Mouse (Mus musculus) limb, embryonic 12.5 days (tissue): ENCODE results near the gene Pygm. TPM values are rescaled to one million over a fixed set of nuclear protein-coding genes. Genes with fewer than 3 reads are reported as not detected.
A peak's percentile ranks its signal among the peaks of the same experiment; 100 is the strongest.

Source experiments
- ATAC-seq: fragments of 200-750 bp; cut with Nextera tagmentation; 2 replicates; pipeline ENCODE4 v1.8.0; 2017; ENCODE audit warnings: low read depth, moderate TSS enrichment; ENCODE audit not compliant: insufficient number of reproducible peaks, insufficient read depth, low FRiP score, low TSS enrichment
- H3K27ac ChIP-seq: fragments of 300-500 bp; sonication (generic); 2 replicates; pipeline ENCODE4 v1.5.1; 2016; ENCODE audit warnings: mild to moderate bottlenecking, moderate library complexity
- H3K27me3 ChIP-seq: fragments of 300-500 bp; sonication (generic); 2 replicates; pipeline ENCODE4 v1.6.1; 2016; ENCODE audit warnings: mild to moderate bottlenecking, moderate library complexity
- H3K36me3 ChIP-seq: fragments of 300-500 bp; sonication (generic); 2 replicates; pipeline ENCODE4 v1.6.1; 2016; ENCODE audit warnings: mild to moderate bottlenecking, moderate library complexity
- H3K4me1 ChIP-seq: fragments of 300-500 bp; sonication (generic); replicated peaks from 2 replicates; pipeline ENCODE4 v1.6.1; 2016
- H3K4me2 ChIP-seq: fragments of 300-500 bp; sonication (generic); 2 replicates; pipeline ENCODE4 v1.6.1; 2016; ENCODE audit warnings: mild to moderate bottlenecking, moderate library complexity
- H3K4me3 ChIP-seq: fragments of 300-500 bp; sonication (generic); replicated peaks from 2 replicates; pipeline ENCODE4 v1.5.1; 2016; ENCODE audit warnings: mild to moderate bottlenecking
- H3K9ac ChIP-seq: fragments of 300-500 bp; sonication (generic); replicated peaks from 2 replicates; pipeline ENCODE4 v1.6.1; 2016; ENCODE audit warnings: mild to moderate bottlenecking, moderate library complexity
- H3K9me3 ChIP-seq: fragments of 300-500 bp; sonication (generic); 2 replicates; pipeline ENCODE4 v1.6.1; 2016; ENCODE audit warnings: mild to moderate bottlenecking, moderate library complexity
- WGBS: fragments of 180-500 bp; shearing (Covaris S2); methylation state at CpG from one replicate; pipeline ENCODE4 v1.1.7; 2016; 5-methylcytosine and 5-hydroxymethylcytosine counted together
- polyA plus RNA-seq: library from polyadenylated mRNA; unstranded; fragments of >200 nt; fragmentation: Nextera tagmentation; extraction: Ambion mirVana; gene quantifications from 2 replicates; pipeline ENCODE4 v1.2.1, GENCODE M21; 2016

Gene Pygm
- polyA plus RNA-seq, 1 experiment from 2014 or later, result 6.3 TPM

DNA sequence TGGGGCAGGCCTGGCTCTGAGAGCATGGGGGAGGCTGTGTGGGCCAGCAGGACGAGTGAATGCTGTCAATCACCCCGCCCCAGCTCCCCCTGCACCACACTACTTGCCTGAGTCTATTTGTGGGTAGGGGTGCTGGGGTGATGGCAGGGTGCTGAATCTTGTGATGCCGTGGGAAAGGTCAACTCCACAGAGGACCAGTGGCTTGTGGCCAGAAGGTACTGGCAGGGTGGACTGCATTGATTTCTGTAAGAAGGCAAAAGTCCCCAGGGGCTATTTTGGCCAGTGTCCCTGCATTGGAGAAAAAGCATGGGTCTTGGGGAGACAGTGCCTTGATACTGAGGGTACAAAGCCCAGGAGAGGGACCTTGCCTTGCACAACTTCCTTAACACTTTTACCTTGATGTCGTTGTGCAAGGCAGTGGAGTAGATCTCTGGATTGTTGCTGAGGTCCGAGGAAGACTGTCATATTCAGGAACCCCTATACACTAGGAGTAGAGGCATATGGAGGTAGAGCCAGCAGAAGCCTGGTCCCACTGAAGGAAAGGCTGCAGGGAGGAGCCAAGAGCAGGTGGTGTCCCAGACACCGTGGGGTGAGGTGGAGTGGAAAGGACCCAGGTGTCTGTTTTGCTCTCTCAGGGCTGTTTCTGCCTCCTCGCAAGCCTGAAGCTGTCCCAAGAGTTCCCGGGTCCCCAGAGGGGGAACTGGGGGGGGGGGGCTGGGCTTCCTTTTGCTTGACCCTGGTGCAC is 40.1 kb downstream of the Pygm start:
- WGBS, result 70% methylated on average over 8 of the region's 8 CpGs
- ATAC-seq, result no peak
- peaks cover 18% of the 10 kb centered on the region for H3K4me1 ChIP-seq

DNA sequence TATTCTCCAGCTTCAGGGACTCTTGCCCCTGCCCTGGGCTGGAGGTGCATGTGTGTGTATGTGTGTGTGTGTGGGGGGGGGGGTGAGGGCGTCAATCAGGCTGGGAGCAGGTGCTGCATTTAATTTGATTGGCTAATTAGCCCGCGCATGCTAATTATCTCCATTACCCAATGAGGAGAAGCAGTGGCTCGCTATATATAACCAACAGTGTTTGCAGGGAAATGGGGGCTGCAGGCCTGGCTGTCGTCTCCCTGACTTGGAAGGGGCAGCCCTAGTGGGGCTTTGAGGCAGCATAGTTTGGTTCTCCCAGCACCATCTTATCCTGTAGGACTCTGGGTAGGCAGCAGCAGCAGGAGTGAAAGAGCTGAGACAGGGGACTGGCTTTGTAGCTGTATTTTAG is 41.4 kb downstream of the Pygm start:
- H3K9ac ChIP-seq, result no peak overlapping the region
- H3K27me3 ChIP-seq, result peaks cover 99% of the 10 kb centered on the region
- no peaks in the 10 kb centered on the region for H3K9me3 ChIP-seq
- 51% methylated on average over 5 of the region's 5 CpGs for WGBS
- peaks cover 18% of the 10 kb centered on the region for H3K4me1 ChIP-seq
- no peak overlapping the region for H3K4me2 ChIP-seq
- H3K4me3 ChIP-seq, result no peak overlapping the region
- ATAC-seq, result no peak
- H3K36me3 ChIP-seq, result no peaks in the 10 kb centered on the region
- no peak overlapping the region for H3K27ac ChIP-seq

More for the DNA sequence above, 40.1 kb downstream of the Pygm start:
- H3K27me3 ChIP-seq, result peaks cover 99% of the 10 kb centered on the region
- H3K27ac ChIP-seq, result no peak overlapping the region
- no peaks in the 10 kb centered on the region for H3K36me3 ChIP-seq
- no peak overlapping the region for H3K9ac ChIP-seq
- no peak overlapping the region for H3K4me3 ChIP-seq
- no peaks in the 10 kb centered on the region for H3K9me3 ChIP-seq
- no peak overlapping the region for H3K4me2 ChIP-seq

DNA sequence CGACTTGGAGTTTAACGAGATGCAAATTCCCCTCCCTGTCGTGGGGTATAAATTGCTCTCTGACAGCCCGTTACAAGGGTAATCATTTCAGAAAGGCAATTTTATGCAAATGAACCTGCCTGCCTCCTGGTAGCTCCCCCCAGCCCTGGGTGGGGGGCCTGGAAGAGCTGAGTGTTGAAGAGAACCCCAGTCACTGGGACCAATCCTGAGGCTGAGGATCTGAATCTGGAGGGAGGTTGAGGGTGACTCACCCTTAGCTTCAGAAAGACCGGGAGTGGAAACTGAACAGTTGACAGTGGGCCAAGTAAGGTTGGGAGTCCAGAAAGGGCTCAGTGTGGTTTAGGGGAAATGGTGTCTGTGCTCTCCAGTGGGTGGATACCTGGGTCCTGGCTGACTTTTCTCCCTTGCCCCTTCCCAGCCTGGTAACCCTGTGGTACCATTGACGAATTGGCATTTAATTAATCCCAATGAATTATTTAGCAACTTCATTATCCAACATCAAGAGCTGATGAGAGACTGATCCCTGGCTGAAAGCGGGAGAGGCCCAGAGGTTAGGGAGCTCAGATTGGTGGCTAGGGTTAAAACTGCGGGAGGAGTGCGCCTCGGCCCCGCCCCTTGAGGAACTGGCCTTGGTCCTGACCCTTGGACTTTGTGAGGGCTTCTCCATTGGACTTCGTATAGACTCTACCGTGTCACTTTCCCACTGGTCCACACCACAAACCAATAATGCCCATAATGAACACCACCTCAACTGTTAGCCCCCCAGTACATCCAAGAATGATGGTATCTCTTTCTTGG is 42.7 kb downstream of the Pygm start:
- Histone ChIP-seq H3K27me3 (peaks cover 97% of the 10 kb centered on the region), H3K4me2 (no peak overlapping the region), H3K36me3 (no peaks in the 10 kb centered on the region), H3K9ac (no peak overlapping the region), H3K27ac (no peak overlapping the region), H3K4me3 (no peak overlapping the region), H3K9me3 (no peaks in the 10 kb centered on the region), H3K4me1 (peaks cover 18% of the 10 kb centered on the region)
- ATAC-seq, result no peak
- WGBS, result 19% methylated on average over 13 of the region's 13 CpGs

GRCm38 (mm10) chr19:6427653-6428434 is 43.6 kb downstream of the Pygm start:
- no peaks in the 10 kb centered on the region for H3K36me3 ChIP-seq
- 2% methylated on average over 80 of the region's 94 CpGs for WGBS
- peaks cover 92% of the 10 kb centered on the region for H3K27me3 ChIP-seq
- ATAC-seq, result no peak
- H3K9ac ChIP-seq, result no peak overlapping the region; the same call in 1 of the 2 replicates
- H3K27ac ChIP-seq, result no peak overlapping the region
- peaks cover 16% of the 10 kb centered on the region for H3K4me1 ChIP-seq
- H3K9me3 ChIP-seq, result no peaks in the 10 kb centered on the region
- H3K4me3 ChIP-seq, result peak overlapping the region; percentile 43
- peak overlapping the region; percentile 66 for H3K4me2 ChIP-seq

- Histone ChIP-seq H3K4me3 (peak overlapping the region; percentile 43), H3K4me2 (peak overlapping the region; percentile 66), H3K27ac (no peak overlapping the region), H3K36me3 (no peaks in the 10 kb centered on the region), H3K27me3 (peaks cover 89% of the 10 kb centered on the region), H3K9ac (no peak overlapping the region; the same call in 1 of the 2 replicates), H3K9me3 (no peaks in the 10 kb centered on the region), H3K4me1 (peaks cover 16% of the 10 kb centered on the region)
- ATAC-seq, result peak; percentile 16; the same call in 1 of the 2 replicates
- WGBS, result under 1% methylated on average over 60 of the region's 60 CpGs
Observed at GRCm38 (mm10) chr19:6428501-6429200, 44.5 kb downstream of the Pygm start.

- no peak overlapping the region for H3K27ac ChIP-seq
Observed at GRCm38 (mm10) chr19:6443016-6443415, 58.8 kb downstream of the Pygm start.

GRCm38 (mm10) chr19:6445761-6446423 is 61.7 kb downstream of the Pygm start:
- Histone ChIP-seq H3K9me3 (no peaks in the 10 kb centered on the region), H3K36me3 (no peaks in the 10 kb centered on the region), H3K4me2 (no peak overlapping the region), H3K27me3 (peaks cover 50% of the 10 kb centered on the region), H3K27ac (no peak overlapping the region), H3K4me1 (peaks cover 13% of the 10 kb centered on the region; the same call in 1 of the 2 replicates), H3K9ac (0 out of 2 replicates have a peak overlapping the region, but pooled peaks have one; percentile 18), H3K4me3 (no peak overlapping the region)
- 42% methylated on average over 10 of the region's 10 CpGs for WGBS
- ATAC-seq, result no peak

More at GRCm38 (mm10) chr19:6443016-6443415, 58.8 kb downstream of the Pygm start:
- Histone ChIP-seq H3K36me3 (no peaks in the 10 kb centered on the region), H3K4me1 (peaks cover 9% of the 10 kb centered on the region; the same call in 1 of the 2 replicates), H3K4me3 (no peak overlapping the region), H3K4me2 (no peak overlapping the region), H3K9me3 (no peaks in the 10 kb centered on the region), H3K27me3 (peaks cover 32% of the 10 kb centered on the region), H3K9ac (no peak overlapping the region)
- ATAC-seq, result no peak
- 75% methylated on average over 10 of the region's 10 CpGs for WGBS

DNA sequence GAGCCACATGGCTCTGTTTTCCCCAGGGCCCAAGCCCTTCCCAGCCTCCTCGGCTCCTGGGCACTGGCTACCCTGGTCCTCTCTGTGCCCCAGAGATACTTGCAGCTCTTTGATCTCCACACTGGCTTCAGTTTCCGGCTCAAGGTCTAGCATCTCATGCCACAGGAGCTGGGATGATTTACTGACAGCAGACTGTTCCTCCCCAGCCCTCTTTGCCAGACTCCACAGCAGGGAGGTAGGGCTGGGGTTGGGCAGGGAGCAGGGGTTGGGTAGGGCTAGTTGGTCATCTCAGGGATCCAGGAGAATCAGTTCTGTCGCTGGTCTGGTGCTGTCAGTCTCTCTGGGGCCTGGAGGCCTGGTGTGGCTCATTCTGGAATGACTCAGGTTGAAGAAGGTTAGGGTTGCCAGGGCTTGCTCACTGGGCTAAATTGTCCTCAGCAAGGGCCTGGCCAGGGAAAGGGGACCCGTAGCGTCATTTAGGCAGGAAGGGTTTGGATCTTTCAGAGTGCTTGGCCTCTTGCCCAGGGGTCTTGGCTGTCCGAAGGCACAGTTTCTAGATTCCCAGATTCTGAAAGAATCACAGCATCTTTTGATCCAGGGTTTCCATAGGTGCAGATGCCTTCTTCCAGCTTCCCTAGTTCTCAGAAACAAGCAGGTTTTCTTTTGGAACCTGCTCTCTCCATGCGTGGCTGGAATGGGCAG is 62.7 kb downstream of the Pygm start:
- Histone ChIP-seq H3K27ac (no peak overlapping the region), H3K9me3 (no peaks in the 10 kb centered on the region), H3K4me2 (no peak overlapping the region), H3K36me3 (no peaks in the 10 kb centered on the region), H3K4me1 (peaks cover 15% of the 10 kb centered on the region; the same call in 1 of the 2 replicates), H3K9ac (no peak overlapping the region), H3K27me3 (peaks cover 51% of the 10 kb centered on the region), H3K4me3 (no peak overlapping the region)
- ATAC-seq, result no peak
- 46% methylated on average over 7 of the region's 7 CpGs for WGBS
